Mouse (Mus musculus): ENCODE data around the gene Zfyve21.

DNA sequence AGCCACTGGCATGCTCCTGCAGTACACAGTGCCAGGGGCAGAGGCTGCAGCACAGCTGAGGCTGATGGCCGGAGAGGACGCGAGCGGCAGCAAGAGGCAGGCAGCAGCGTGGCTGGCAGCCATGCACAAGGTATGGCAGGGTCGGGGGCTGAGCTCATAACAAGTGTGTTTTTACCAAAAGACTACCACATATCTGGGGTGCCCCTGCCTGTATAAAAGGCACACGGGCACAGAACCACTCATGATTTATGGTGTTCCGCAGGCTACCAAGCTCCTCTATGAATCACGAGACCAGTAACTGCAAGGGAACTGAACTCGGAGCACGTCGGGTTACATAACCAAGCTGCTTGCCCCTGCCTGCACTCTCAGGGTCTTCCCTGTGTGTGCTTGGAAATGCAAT, 13.6 kb downstream of the Zfyve21 start:
- TF ChIP-seq CTCF (IDR thresholded peaks at IDR 0.05; ENCODE audit: extremely low read depth, insufficient read depth, low read length) (no peak), POLR2A (IDR thresholded peaks at IDR 0.05; ENCODE audit: extremely low read depth, insufficient read depth, low read length) (no peak)
